Mouse (Mus musculus): ENCODE measurements at regions not wholly inside any gene's neighbourhood (a gene's known extent, or its start where the extent isn't known, plus 50 kb on each side); places are given as distances from the start of the nearest gene placed in this dataset.
A peak's percentile ranks its signal among the peaks of the same experiment; 100 is the strongest.

GRCm38 (mm10) chr7:121589088-121589605 lies 117.9 kb downstream of the Usp31 start:
- intact Hi-C loops (cut with DNase I), result no loop called here
- DNase-seq, result no peak

- DNase-seq, result no peak
- intact Hi-C loops (cut with DNase I), result no loop called here
Measured at GRCm38 (mm10) chr7:121587713-121588112, 119.3 kb downstream of the Usp31 start.

- no peak for DNase-seq
- intact Hi-C loops (cut with DNase I), result no loop called here
Measured at GRCm38 (mm10) chr7:121585721-121586120, 121.3 kb downstream of the Usp31 start.

- no peak for DNase-seq
- intact Hi-C loops (cut with DNase I), result no loop called here
Measured at GRCm38 (mm10) chr7:121579497-121579896, 127.6 kb downstream of the Usp31 start.

- intact Hi-C loops (cut with DNase I), result no loop called here
- DNase-seq, result no peak
Measured at GRCm38 (mm10) chr7:121572681-121573335, 134.2 kb downstream of the Usp31 start.

GRCm38 (mm10) chr7:121571741-121572140 lies 135.3 kb downstream of the Usp31 start:
- intact Hi-C loops (cut with DNase I), result no loop called here
- no peak for DNase-seq

GRCm38 (mm10) chr7:121571292-121571691 lies 135.8 kb downstream of the Usp31 start:
- intact Hi-C loops (cut with DNase I), result no loop called here

GRCm38 (mm10) chr7:121569248-121569647 lies 137.8 kb downstream of the Usp31 start:
- intact Hi-C loops (cut with DNase I), result no loop called here
- no peak for DNase-seq

More at GRCm38 (mm10) chr7:121571292-121571691, 135.8 kb downstream of the Usp31 start:
- DNase-seq, result no peak

- no peak for DNase-seq
Measured at GRCm38 (mm10) chr7:121568064-121568463, 139.0 kb downstream of the Usp31 start.

GRCm38 (mm10) chr7:121563526-121563925 lies 143.5 kb downstream of the Usp31 start:
- intact Hi-C loops (cut with DNase I), result loop anchor here (1.0 to 5.0 kb wide), 2 partner anchors 304 to 401 kb away; no protein-coding TSS in a partner anchor
- DNase-seq, result peak; percentile 3 to 6

More at GRCm38 (mm10) chr7:121568064-121568463, 139.0 kb downstream of the Usp31 start:
- intact Hi-C loops (cut with DNase I), result no loop called here

- no peak for DNase-seq
- intact Hi-C loops (cut with DNase I), result no loop called here
Measured at GRCm38 (mm10) chr7:121555420-121555819, 151.6 kb downstream of the Usp31 start.
